Mouse (Mus musculus) stomach, embryonic 14.5 days (tissue): Measurements from ENCODE around the gene Adprhl1. TPM values are rescaled to one million over a fixed set of nuclear protein-coding genes. Genes with fewer than 3 reads are reported as not detected.

Experiments used
- ATAC-seq: fragments of 200-750 bp; cut with Nextera tagmentation; 2 replicates; pipeline ENCODE4 v1.8.0; 2017; ENCODE audit warnings: low read depth, moderate TSS enrichment; ENCODE audit not compliant: insufficient number of reproducible peaks, insufficient read depth, low FRiP score
- H3K27ac ChIP-seq: fragments of 300-500 bp; sonication (generic); 2 replicates; pipeline ENCODE4 v1.5.1; 2014; ENCODE audit warnings: mild to moderate bottlenecking, low read length, moderate library complexity, mixed read lengths
- H3K27me3 ChIP-seq: fragments of 300-500 bp; sonication (generic); 2 replicates; pipeline ENCODE4 v1.6.1; 2014; ENCODE audit warnings: low read length, control low read depth, mixed read lengths; ENCODE audit not compliant: control insufficient read depth, insufficient read depth
- H3K36me3 ChIP-seq: fragments of 300-500 bp; sonication (generic); 2 replicates; pipeline ENCODE4 v1.6.1; 2014; ENCODE audit warnings: mild to moderate bottlenecking, control low read depth, low read length, moderate library complexity, mixed read lengths; ENCODE audit not compliant: control insufficient read depth, insufficient read depth
- H3K4me1 ChIP-seq: fragments of 300-500 bp; sonication (generic); 2 replicates; pipeline ENCODE4 v1.6.1; 2014; ENCODE audit warnings: low read length, control low read depth, mixed read lengths; ENCODE audit not compliant: control insufficient read depth, insufficient read depth
- H3K4me2 ChIP-seq: fragments of 300-500 bp; sonication (generic); replicated peaks from 2 replicates; pipeline ENCODE4 v1.6.1; 2014; ENCODE audit warnings: low read depth, low read length, control low read depth
- H3K4me3 ChIP-seq: fragments of 300-500 bp; sonication (generic); 2 replicates; pipeline ENCODE4 v1.5.1; 2014; ENCODE audit warnings: low read depth, low read length, control low read depth
- H3K9ac ChIP-seq: fragments of 300-500 bp; sonication (generic); replicated peaks from 2 replicates; pipeline ENCODE4 v1.6.1; 2014; ENCODE audit warnings: low read depth, mild to moderate bottlenecking, control low read depth, low read length, moderate library complexity, mixed read lengths
- H3K9me3 ChIP-seq: fragments of 300-500 bp; sonication (generic); 2 replicates; pipeline ENCODE4 v1.6.1; 2016; ENCODE audit warnings: low read depth, low read length, control low read depth; ENCODE audit not compliant: control insufficient read depth
- WGBS: fragments of 180-500 bp; shearing (Covaris S2); extraction: QIAGEN DNeasy Blood & Tissue Kit; methylation state at CpG from one replicate; pipeline ENCODE4 v1.1.7; 2014; 5-methylcytosine and 5-hydroxymethylcytosine counted together
- polyA plus RNA-seq: library from polyadenylated mRNA; unstranded; fragments of >200 nt; fragmentation: Nextera tagmentation; extraction: Ambion mirVana; gene quantifications from 2 replicates; pipeline ENCODE4 v1.2.1, GENCODE M21; 2014

The Adprhl1 gene
- not detected in 2 replicates for polyA plus RNA-seq

- Histone ChIP-seq H3K36me3 (peaks cover 7% of the 10 kb centered on the region), H3K4me3 (no peak within 1 kb of the TSS), H3K27ac (no peak within 1 kb of the TSS), H3K9ac (no peak within 1 kb of the TSS), H3K4me1 (no peaks in the 10 kb centered on the region), H3K9me3 (no peaks in the 10 kb centered on the region), H3K4me2 (no peak within 1 kb of the TSS), H3K27me3 (no peaks in the 10 kb centered on the region)
- peak; percentile 83 for ATAC-seq
- 39% methylated on average over 8 of the region's 8 CpGs for WGBS
Measured at GRCm38 (mm10) chr8:13254019-13254418, at the start of gene Adprhl1. Gene Adprhl1, minus strand, starts transcription at chr8:13254162.

DNA sequence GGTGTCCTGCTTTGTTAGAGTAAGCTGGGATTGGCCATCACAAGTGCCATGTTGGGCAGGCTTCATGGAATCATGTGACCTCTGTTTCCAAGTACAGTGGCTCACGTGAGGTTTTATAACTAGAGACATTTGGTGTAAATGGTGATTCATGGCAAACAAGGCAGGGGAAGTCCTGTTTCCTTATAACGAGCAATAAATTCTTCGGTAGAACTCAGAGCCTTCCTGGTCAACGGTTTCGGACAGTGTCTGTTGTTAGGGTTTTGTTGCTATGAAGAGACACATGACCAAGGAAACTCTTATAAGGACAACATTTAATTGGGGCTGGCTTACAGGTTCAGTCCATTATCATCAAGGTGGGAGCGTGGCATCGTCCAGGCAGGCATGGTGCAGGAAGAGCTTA, 47.1 kb upstream of the Adprhl1 start:
- H3K36me3 ChIP-seq = peaks cover 35% of the 10 kb centered on the region; the same call in 1 of the 2 replicates
- no peak for ATAC-seq
- no peak overlapping the region for H3K9ac ChIP-seq
- H3K9me3 ChIP-seq = no peaks in the 10 kb centered on the region
- H3K4me1 ChIP-seq = no peaks in the 10 kb centered on the region
- no peak overlapping the region for H3K4me3 ChIP-seq
- 94% methylated on average over 7 of the region's 7 CpGs for WGBS
- H3K4me2 ChIP-seq = no peak overlapping the region
- H3K27me3 ChIP-seq = no peaks in the 10 kb centered on the region
- no peak overlapping the region for H3K27ac ChIP-seq

- Histone ChIP-seq H3K4me1 (no peaks in the 10 kb centered on the region), H3K36me3 (peaks cover 49% of the 10 kb centered on the region)
Measured at GRCm38 (mm10) chr8:13299571-13299970, 45.6 kb upstream of the Adprhl1 start.

DNA sequence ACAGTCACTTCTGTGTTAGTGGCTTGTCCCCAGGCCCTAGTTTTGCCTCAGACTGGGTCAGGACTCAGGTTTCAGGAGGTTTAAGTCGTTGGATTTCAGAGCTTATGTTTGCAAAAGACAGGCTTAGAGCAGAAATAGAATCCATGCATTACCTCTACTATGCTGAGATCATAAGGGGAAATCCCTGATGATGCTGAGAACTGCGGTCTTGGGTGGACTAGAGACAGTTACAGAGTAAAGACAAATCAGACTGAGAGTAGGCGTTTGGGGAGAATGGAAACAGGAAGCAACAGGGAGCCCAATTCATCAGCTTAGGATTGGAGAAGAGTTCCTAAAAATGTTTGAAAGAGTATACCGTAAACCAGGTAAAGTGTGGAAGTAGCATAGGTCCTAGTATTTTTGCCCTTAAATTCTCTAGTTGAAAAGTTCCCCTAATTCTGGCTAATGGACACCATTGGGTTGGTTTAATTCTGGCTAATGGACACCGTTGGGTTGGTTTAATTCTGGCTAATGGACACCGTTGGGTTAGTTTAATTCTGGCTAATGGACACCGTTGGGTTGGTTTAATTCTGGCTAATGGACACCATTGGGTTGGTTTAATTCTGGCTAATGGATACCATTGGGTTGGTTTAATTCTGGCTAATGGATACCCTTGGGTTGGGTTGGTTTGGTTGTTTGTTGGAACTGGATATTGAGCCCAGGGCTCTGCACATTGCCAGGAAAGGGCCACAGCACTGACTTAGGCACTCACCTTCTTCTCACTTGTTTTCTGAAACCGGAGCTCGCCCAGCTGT, 39.9 kb upstream of the Adprhl1 start:
- H3K4me2 ChIP-seq = no peak overlapping the region
- no peaks in the 10 kb centered on the region for H3K27me3 ChIP-seq
- peaks cover 4% of the 10 kb centered on the region; the same call in 1 of the 2 replicates for H3K4me1 ChIP-seq
- no peak overlapping the region for H3K27ac ChIP-seq
- WGBS = 94% methylated on average over 9 of the region's 9 CpGs
- peaks cover 37% of the 10 kb centered on the region for H3K36me3 ChIP-seq
- ATAC-seq = no peak
- no peak overlapping the region for H3K4me3 ChIP-seq
- H3K9ac ChIP-seq = no peak overlapping the region
- no peaks in the 10 kb centered on the region for H3K9me3 ChIP-seq

More at GRCm38 (mm10) chr8:13299571-13299970, 45.6 kb upstream of the Adprhl1 start:
- ATAC-seq = no peak
- H3K9ac ChIP-seq = no peak overlapping the region
- H3K4me3 ChIP-seq = no peak overlapping the region
- 94% methylated on average over 8 of the region's 8 CpGs for WGBS
- no peaks in the 10 kb centered on the region for H3K9me3 ChIP-seq
- H3K27ac ChIP-seq = no peak overlapping the region
- H3K4me2 ChIP-seq = no peak overlapping the region
- no peaks in the 10 kb centered on the region for H3K27me3 ChIP-seq

- ATAC-seq = no peak
- no peaks in the 10 kb centered on the region for H3K27me3 ChIP-seq
- H3K36me3 ChIP-seq = peaks cover 34% of the 10 kb centered on the region
- H3K27ac ChIP-seq = no peak overlapping the region
- no peaks in the 10 kb centered on the region for H3K9me3 ChIP-seq
- no peak overlapping the region for H3K9ac ChIP-seq
- H3K4me1 ChIP-seq = peaks cover 8% of the 10 kb centered on the region; the same call in 1 of the 2 replicates
- no peak overlapping the region for H3K4me3 ChIP-seq
- 30% methylated on average over 9 of the region's 9 CpGs for WGBS
- H3K4me2 ChIP-seq = no peak overlapping the region
Measured at GRCm38 (mm10) chr8:13292364-13292763, 38.4 kb upstream of the Adprhl1 start.

GRCm38 (mm10) chr8:13288646-13289045, 34.7 kb upstream of the Adprhl1 start:
- no peaks in the 10 kb centered on the region for H3K27me3 ChIP-seq
- H3K4me1 ChIP-seq = peaks cover 16% of the 10 kb centered on the region
- peak overlapping the region; percentile 75 for H3K4me2 ChIP-seq
- 2% methylated on average over 6 of the region's 6 CpGs for WGBS
- peak overlapping the region; percentile 29; the same call in 1 of the 2 replicates for H3K27ac ChIP-seq
- no peaks in the 10 kb centered on the region for H3K9me3 ChIP-seq
- ATAC-seq = no peak
- peak overlapping the region; percentile 77 for H3K4me3 ChIP-seq
- peak overlapping the region; percentile 81 for H3K9ac ChIP-seq
- peaks cover 7% of the 10 kb centered on the region; the same call in 1 of the 2 replicates for H3K36me3 ChIP-seq

- Histone ChIP-seq H3K9me3 (no peaks in the 10 kb centered on the region), H3K9ac (peak within 1 kb of the TSS; percentile 81), H3K27ac (peak within 1 kb of the TSS; percentile 90), H3K4me3 (peak within 1 kb of the TSS; percentile 77), H3K4me2 (peak within 1 kb of the TSS; percentile 86), H3K4me1 (peaks cover 16% of the 10 kb centered on the region), H3K36me3 (peaks cover 4% of the 10 kb centered on the region; the same call in 1 of the 2 replicates), H3K27me3 (no peaks in the 10 kb centered on the region)
- ATAC-seq = peak; percentile 92
- WGBS = under 1% methylated on average over 79 of the region's 79 CpGs
Measured at GRCm38 (mm10) chr8:13287692-13288623, 34.0 kb upstream of the Adprhl1 start, which contains the start of the genes Dcun1d2 and Tmco3. Gene Dcun1d2, minus strand, starts transcription at chr8:13288131. Gene Tmco3, plus strand, starts transcription at chr8:13288190.

DNA sequence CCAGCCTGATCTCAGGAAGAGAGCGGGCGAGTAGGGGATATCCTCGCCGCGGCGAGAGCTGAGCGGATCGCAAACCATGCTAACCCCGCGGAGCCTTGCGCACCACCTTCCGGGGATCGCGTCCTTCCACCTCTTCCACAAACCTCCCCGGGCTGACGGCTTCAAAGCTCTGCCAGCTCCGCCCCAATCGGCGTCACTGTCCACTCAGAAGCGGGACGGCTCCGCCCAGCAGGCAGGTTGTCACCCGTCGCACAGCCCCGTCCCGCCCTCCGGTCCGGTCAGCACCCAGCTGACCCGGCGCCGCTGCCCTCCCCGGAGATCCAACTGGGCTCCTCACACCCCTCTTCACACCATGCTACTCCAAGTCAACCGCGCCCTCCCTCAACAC, 33.3 kb upstream of the Adprhl1 start:
- 0% methylated on average over 34 of the region's 34 CpGs for WGBS
- peak overlapping the region; percentile 77 for H3K4me3 ChIP-seq

More for the DNA sequence above, 33.3 kb upstream of the Adprhl1 start:
- H3K27me3 ChIP-seq = no peaks in the 10 kb centered on the region
- peak overlapping the region; percentile 86 for H3K4me2 ChIP-seq
- H3K36me3 ChIP-seq = no peaks in the 10 kb centered on the region; the same call in 1 of the 2 replicates
- no peaks in the 10 kb centered on the region for H3K9me3 ChIP-seq
- H3K9ac ChIP-seq = peak overlapping the region; percentile 81
- H3K4me1 ChIP-seq = peaks cover 16% of the 10 kb centered on the region
- peak overlapping the region; percentile 90 for H3K27ac ChIP-seq
- ATAC-seq = peak; percentile 80
